Mouse (Mus musculus) layer of hippocampus, adult 9-10 months (tissue): ENCODE measurements around the gene Hspb9.

Experiments used
- DNase-seq: peaks from one replicate; pipeline ENCODE4 v3.0.0; 2022; ENCODE audit warnings: low spot score

The Hspb9 gene

GRCm38 (mm10) chr11:100705095-100705747 is 8.4 kb upstream of the Hspb9 start:
- DNase-seq = no peak

- DNase-seq = no peak
Measured at GRCm38 (mm10) chr11:100709201-100709810, 4.3 kb upstream of the Hspb9 start.

GRCm38 (mm10) chr11:100710528-100710927 is 3.1 kb upstream of the Hspb9 start:
- no peak for DNase-seq

GRCm38 (mm10) chr11:100710977-100711376 is 2.7 kb upstream of the Hspb9 start:
- DNase-seq = no peak

GRCm38 (mm10) chr11:100711783-100712615 is 1.7 kb upstream of the Hspb9 start, which contains the start of gene Kat2a:
Kat2a (minus strand) TSS chr11:100712465.
- no peak for DNase-seq

GRCm38 (mm10) chr11:100713174-100713573 is 476 bp upstream of the Hspb9 start:
- no peak for DNase-seq

GRCm38 (mm10) chr11:100714534-100714915 is 875 bp downstream of the Hspb9 start:
- DNase-seq = peak; percentile 88

GRCm38 (mm10) chr11:100714948-100715347 is 1.3 kb downstream of the Hspb9 start:
- DNase-seq = no peak

GRCm38 (mm10) chr11:100716649-100717048 is 3.0 kb downstream of the Hspb9 start:
- DNase-seq = no peak

- DNase-seq = no peak
Measured at GRCm38 (mm10) chr11:100718462-100718861, 4.8 kb downstream of the Hspb9 start.

GRCm38 (mm10) chr11:100718866-100719265 is 5.2 kb downstream of the Hspb9 start:
- DNase-seq = no peak

GRCm38 (mm10) chr11:100719312-100719711 is 5.7 kb downstream of the Hspb9 start:
- no peak for DNase-seq

- no peak for DNase-seq
Measured at GRCm38 (mm10) chr11:100719893-100720292, 6.2 kb downstream of the Hspb9 start.

- DNase-seq = no peak
Measured at GRCm38 (mm10) chr11:100720345-100720744, 6.7 kb downstream of the Hspb9 start.

GRCm38 (mm10) chr11:100721254-100721653 is 7.6 kb downstream of the Hspb9 start:
- DNase-seq = no peak

GRCm38 (mm10) chr11:100721776-100722492 is 8.3 kb downstream of the Hspb9 start:
- no peak for DNase-seq

- DNase-seq = no peak
Measured at GRCm38 (mm10) chr11:100722493-100723028, 8.9 kb downstream of the Hspb9 start.

GRCm38 (mm10) chr11:100724919-100725512 is 11.4 kb downstream of the Hspb9 start:
- no peak for DNase-seq

GRCm38 (mm10) chr11:100727201-100727600 is 13.6 kb downstream of the Hspb9 start:
- no peak for DNase-seq

GRCm38 (mm10) chr11:100728601-100729000 is 15.0 kb downstream of the Hspb9 start:
- no peak for DNase-seq

- DNase-seq = no peak
Measured at GRCm38 (mm10) chr11:100729976-100730375, 16.3 kb downstream of the Hspb9 start.
